Mouse (Mus musculus) hindbrain, postnatal 0 days (tissue): Measurements from ENCODE around the gene Kcnh1. TPM values are rescaled to one million over a fixed set of nuclear protein-coding genes. Genes with fewer than 3 reads are reported as not detected.

Experiments
- ATAC-seq: fragments of 200-750 bp; cut with Nextera tagmentation; 2 replicates; pipeline ENCODE4 v1.8.0; 2017; ENCODE audit warnings: mild to moderate bottlenecking, moderate TSS enrichment, moderate library complexity
- DNase-seq: peaks from one replicate; pipeline ENCODE4 v3.0.0-alpha.2; 2015; ENCODE audit warnings: low spot score
- H3K27ac ChIP-seq: fragments of 300-500 bp; sonication (generic); 2 replicates; pipeline ENCODE4 v1.5.1; 2014; ENCODE audit warnings: mild to moderate bottlenecking
- H3K27me3 ChIP-seq: fragments of 300-500 bp; sonication (generic); 2 replicates; pipeline ENCODE4 v1.6.1; 2014; ENCODE audit warnings: low read length, mixed read lengths; ENCODE audit not compliant: insufficient read depth
- H3K36me3 ChIP-seq: fragments of 300-500 bp; sonication (generic); 2 replicates; pipeline ENCODE4 v1.6.1; 2014; ENCODE audit warnings: low read length, mixed read lengths; ENCODE audit not compliant: insufficient read depth
- H3K4me1 ChIP-seq: fragments of 300-500 bp; sonication (generic); 2 replicates; pipeline ENCODE4 v1.6.1; 2014; ENCODE audit warnings: antibody characterized with exemption, low read length, mixed read lengths; ENCODE audit not compliant: insufficient read depth
- H3K4me2 ChIP-seq: fragments of 300-500 bp; sonication (generic); 2 replicates; pipeline ENCODE4 v1.6.1; 2014; ENCODE audit warnings: low read depth, mild to moderate bottlenecking, low read length, moderate library complexity, mixed read lengths
- H3K4me3 ChIP-seq: fragments of 300-500 bp; sonication (generic); 2 replicates; pipeline ENCODE4 v1.5.1; 2014; ENCODE audit warnings: low read length
- H3K9ac ChIP-seq: fragments of 300-500 bp; sonication (generic); replicated peaks from 2 replicates; pipeline ENCODE4 v1.6.1; 2014; ENCODE audit warnings: mild to moderate bottlenecking, low read length, moderate library complexity, mixed read lengths
- H3K9me3 ChIP-seq: fragments of 300-500 bp; sonication (generic); 2 replicates; pipeline ENCODE4 v1.6.1; 2016; ENCODE audit warnings: low read length, mixed read lengths
- CTCF ChIP-seq: IDR thresholded peaks from 2 replicates; pipeline ENCODE4 v1.5.1; 2016; ENCODE audit warnings: antibody characterized with exemption, control low read depth, low read depth
- WGBS: fragments of 180-500 bp; shearing (Covaris S2); extraction: QIAGEN DNeasy Blood & Tissue Kit; methylation state at CpG from one replicate; pipeline ENCODE4 v1.1.7; 2014; 5-methylcytosine and 5-hydroxymethylcytosine counted together
- polyA plus RNA-seq: library from polyadenylated mRNA; unstranded; fragments of >200 nt; fragmentation: Nextera tagmentation; extraction: Ambion mirVana; gene quantifications from 2 replicates; pipeline ENCODE4 v1.2.1, GENCODE M21; 2015
- total RNA-seq: library from RNA; depleted of rRNA; stranded (reverse); fragments of >200 nt; gene quantifications from 2 replicates; pipeline ENCODE4 v1.2.3, GENCODE M21; 2014

Kcnh1 gene
- total and polyA plus RNA-seq, 2 experiments from 2014 or later, result 2.9 to 7.0 TPM

DNA sequence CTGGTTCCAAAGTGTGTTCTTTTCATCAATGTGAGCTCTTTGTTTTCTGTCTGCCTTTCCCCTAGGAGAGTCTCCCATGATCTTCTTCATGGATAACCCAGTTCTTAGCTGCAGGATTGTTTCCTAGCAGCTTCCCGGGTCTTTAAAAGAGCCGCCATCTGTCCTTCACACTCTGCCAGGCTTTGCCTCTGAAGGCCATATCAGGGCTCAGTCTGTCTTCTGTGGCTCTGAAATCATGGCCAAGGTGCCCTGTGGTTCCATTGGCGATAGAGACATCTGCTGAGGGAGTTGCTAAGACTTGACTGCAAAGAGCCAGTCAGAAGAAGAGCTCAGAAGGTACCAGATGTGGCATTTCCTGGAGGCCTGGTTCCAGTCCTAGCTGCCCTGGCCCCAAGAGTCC is 165.7 kb downstream of the Kcnh1 start:
- Histone ChIP-seq H3K4me3 (no peak overlapping the region), H3K9ac (no peak overlapping the region), H3K36me3 (no peaks in the 10 kb centered on the region), H3K27me3 (no peaks in the 10 kb centered on the region), H3K9me3 (no peaks in the 10 kb centered on the region), H3K27ac (no peak overlapping the region), H3K4me1 (no peaks in the 10 kb centered on the region), H3K4me2 (no peak overlapping the region)
- ATAC-seq, result no peak
- no peak for DNase-seq
- WGBS, result 60% methylated on average over 3 of the region's 3 CpGs
- TF ChIP-seq CTCF, result no peak

DNA sequence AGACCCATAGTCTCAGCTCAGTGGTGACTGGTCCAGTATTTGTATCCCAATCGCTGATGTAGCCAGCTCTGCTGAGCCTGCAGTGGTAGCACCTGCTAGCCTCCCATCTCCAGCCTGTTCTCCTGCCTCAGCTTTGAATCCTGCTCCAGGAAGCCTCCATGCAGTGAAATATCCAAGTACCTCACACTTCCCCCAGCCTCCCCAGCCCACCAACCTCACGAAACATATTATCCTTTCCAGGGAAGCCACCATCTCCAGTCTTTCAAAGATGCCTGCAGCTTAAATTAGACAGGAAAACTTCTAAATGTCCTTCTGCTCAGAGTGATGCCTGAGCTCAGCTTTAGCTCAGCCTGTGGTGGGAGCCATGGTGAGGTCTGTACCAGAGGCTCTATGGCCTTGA is 168.6 kb downstream of the Kcnh1 start:
- 83% methylated on average over 2 of the region's 2 CpGs for WGBS
- no peak for ATAC-seq

DNA sequence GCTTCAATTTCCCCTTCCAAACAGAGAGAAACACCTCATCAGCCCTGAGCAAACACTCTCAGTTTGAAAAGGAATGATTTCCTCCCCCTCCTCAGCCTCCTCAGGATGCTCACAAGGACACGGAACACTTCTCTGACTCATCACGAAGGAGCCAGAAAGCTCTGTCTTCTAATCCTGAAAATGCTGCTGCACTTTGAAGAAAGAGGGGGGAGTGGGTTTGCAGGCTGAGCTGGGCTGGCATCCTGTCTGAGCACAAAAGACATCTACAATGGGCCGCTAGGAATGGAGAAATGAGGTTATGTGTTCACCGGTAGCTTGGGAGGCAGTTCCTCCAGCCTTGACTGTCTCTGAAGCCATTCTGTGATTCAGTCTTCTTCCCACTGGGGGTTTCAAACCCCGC is 177.8 kb downstream of the Kcnh1 start:
- no peak for ATAC-seq

More for the DNA sequence above, 168.6 kb downstream of the Kcnh1 start:
- Histone ChIP-seq H3K27ac (no peak overlapping the region), H3K27me3 (no peaks in the 10 kb centered on the region), H3K36me3 (no peaks in the 10 kb centered on the region), H3K9ac (no peak overlapping the region), H3K4me3 (no peak overlapping the region), H3K4me1 (no peaks in the 10 kb centered on the region), H3K4me2 (no peak overlapping the region), H3K9me3 (no peaks in the 10 kb centered on the region)
- TF ChIP-seq CTCF, result no peak
- DNase-seq, result no peak

DNA sequence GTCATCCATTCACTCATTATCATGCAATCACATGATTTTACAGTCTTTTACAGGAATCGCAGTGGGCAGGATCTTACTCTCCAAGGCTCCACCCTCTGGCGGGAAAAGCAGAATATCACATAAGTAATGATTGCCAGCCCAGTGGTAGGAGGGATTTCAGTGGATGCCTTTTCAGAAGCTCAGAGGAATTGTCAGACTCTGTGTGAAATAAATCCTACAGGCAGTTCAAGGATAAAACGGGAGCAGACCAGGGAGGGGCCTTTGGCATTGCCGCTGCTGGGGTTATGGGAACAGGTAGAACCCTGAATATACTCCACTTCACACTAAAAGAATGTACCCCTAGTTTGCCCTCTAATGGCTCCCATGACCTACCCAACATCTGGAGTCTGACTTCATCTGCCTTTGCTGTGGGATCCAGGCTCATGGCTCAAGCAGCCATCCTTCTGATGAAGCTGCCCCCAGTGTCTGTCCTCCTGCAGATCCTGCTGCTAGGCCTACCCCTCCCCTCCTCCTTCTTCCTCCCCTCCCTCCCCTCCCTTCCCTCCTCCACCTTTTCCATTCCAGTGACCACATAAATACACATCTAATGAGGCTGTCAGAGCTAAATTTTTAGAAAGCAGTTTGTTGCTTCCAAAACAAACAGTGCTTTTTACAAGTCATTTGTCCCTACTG is 181.5 kb downstream of the Kcnh1 start:
- no peak overlapping the region for H3K27ac ChIP-seq
- no peaks in the 10 kb centered on the region for H3K9me3 ChIP-seq
- H3K36me3 ChIP-seq, result no peaks in the 10 kb centered on the region
- TF ChIP-seq CTCF, result no peak
- H3K4me2 ChIP-seq, result no peak overlapping the region
- H3K4me3 ChIP-seq, result no peak overlapping the region
- DNase-seq (no peak), ATAC-seq (no peak)
- H3K9ac ChIP-seq, result no peak overlapping the region
- H3K4me1 ChIP-seq, result no peaks in the 10 kb centered on the region
- no peaks in the 10 kb centered on the region for H3K27me3 ChIP-seq
- WGBS, result 72% methylated on average over 4 of the region's 4 CpGs

More for the DNA sequence above, 177.8 kb downstream of the Kcnh1 start:
- H3K9me3 ChIP-seq, result no peaks in the 10 kb centered on the region
- WGBS, result 50% methylated on average over 5 of the region's 5 CpGs
- no peak overlapping the region for H3K27ac ChIP-seq
- H3K27me3 ChIP-seq, result no peaks in the 10 kb centered on the region
- H3K4me1 ChIP-seq, result no peaks in the 10 kb centered on the region
- H3K9ac ChIP-seq, result no peak overlapping the region
- no peak overlapping the region for H3K4me3 ChIP-seq
- DNase-seq, result no peak
- H3K4me2 ChIP-seq, result no peak overlapping the region
- H3K36me3 ChIP-seq, result no peaks in the 10 kb centered on the region
- TF ChIP-seq CTCF, result no peak

DNA sequence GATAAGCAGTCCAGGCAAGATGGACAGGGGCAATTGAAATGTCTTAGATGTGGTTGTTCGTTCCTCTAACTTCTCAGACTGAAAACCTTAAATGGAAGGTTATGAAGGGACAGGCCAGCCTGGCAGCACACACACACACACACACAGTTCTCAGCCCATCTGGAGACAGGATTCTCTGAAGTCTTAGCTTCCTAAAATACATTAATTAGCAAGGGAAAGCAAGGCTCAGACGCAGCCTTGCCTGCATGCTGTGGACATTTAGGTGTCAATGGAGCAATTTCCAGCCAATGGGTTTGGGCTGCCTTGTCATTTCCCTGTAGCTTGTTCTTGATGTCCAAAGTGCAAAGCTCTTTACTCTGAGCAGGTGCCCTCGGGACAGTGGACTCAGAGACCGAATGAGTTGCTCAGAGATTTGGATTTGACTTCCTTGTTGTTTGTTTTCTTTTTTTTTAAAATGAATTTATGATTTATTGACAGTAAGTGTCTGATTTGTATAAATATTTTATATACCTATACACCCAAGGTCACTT is 188.0 kb downstream of the Kcnh1 start:
- Histone ChIP-seq H3K36me3 (no peaks in the 10 kb centered on the region), H3K4me3 (no peak overlapping the region), H3K4me1 (peaks cover 7% of the 10 kb centered on the region; the same call in 1 of the 2 replicates), H3K27me3 (no peaks in the 10 kb centered on the region), H3K9me3 (no peaks in the 10 kb centered on the region), H3K9ac (no peak overlapping the region), H3K4me2 (no peak overlapping the region), H3K27ac (no peak overlapping the region)
- DNase-seq, result no peak
- WGBS, result 84% methylated on average over 4 of the region's 4 CpGs
- no peak for TF ChIP-seq CTCF
- ATAC-seq, result no peak

DNA sequence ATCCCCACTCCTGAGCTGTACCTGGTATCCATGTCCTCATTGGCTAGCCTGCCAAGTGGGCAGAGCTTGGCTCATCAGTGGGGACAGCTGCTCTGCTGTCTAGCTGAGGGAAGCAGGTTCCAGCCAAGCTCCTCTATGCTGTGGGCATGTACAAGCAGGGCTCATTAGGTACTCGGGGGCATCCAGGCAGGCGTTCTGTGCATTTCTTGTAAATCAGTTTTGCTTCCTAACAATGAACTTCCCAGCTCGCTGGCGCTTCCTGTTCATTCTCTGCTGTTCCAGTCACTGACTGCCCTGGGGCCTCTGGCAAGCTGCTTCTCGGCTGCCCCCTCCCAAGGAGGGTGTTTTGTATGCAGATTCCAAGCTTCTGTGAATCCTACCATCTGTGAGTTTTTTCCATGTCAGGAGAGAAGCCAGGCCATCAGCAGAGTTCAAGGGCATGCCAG is 190.0 kb downstream of the Kcnh1 start:
- no peaks in the 10 kb centered on the region for H3K9me3 ChIP-seq
- WGBS, result 20% methylated on average over 5 of the region's 5 CpGs
- no peak overlapping the region for H3K9ac ChIP-seq
- peak; percentile 89 for ATAC-seq
- H3K27me3 ChIP-seq, result no peaks in the 10 kb centered on the region
- H3K4me1 ChIP-seq, result peaks cover 7% of the 10 kb centered on the region; the same call in 1 of the 2 replicates
- TF ChIP-seq CTCF, result no peak
- peak overlapping the region; percentile 48; the same call in 1 of the 2 replicates for H3K27ac ChIP-seq
- DNase-seq, result peak; percentile 62
- no peaks in the 10 kb centered on the region for H3K36me3 ChIP-seq
- no peak overlapping the region for H3K4me2 ChIP-seq
- no peak overlapping the region for H3K4me3 ChIP-seq

DNA sequence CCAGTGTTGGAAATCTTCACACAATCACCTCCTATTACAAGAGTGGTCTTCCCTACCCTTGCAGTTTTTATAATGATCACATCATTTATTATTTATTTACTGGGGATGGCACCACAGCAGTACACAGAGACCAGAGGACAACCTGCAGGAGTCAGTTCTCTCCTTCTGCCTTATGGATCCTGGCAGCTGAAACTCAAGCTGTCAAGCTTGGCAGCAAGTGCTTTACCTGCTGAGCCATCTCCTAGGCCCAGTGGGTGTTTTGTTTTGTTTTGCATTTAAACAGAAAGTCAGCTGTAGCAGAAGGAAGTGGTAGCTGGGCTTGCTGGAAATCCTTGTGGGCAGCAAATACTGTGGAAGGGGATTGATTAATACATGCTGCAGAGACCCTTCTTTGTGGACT is 197.1 kb downstream of the Kcnh1 start:
- TF ChIP-seq CTCF, result no peak
- Histone ChIP-seq H3K9me3 (no peaks in the 10 kb centered on the region), H3K4me3 (no peak overlapping the region), H3K4me1 (no peaks in the 10 kb centered on the region; the same call in 1 of the 2 replicates), H3K27ac (no peak overlapping the region), H3K9ac (no peak overlapping the region), H3K4me2 (no peak overlapping the region), H3K36me3 (no peaks in the 10 kb centered on the region), H3K27me3 (no peaks in the 10 kb centered on the region)
- ATAC-seq (peak; percentile 72), DNase-seq (peak; percentile 66)
